Mouse (Mus musculus) brain, embryonic 18.5 days (tissue): ENCODE data around the gene Olfr630.
"Not testable (repeated sequence)": the region's sequence is repeated elsewhere in the genome, so short reads cannot be mapped to it uniquely, and the experiment has no call there.

Experiments used
- DNase-seq: peaks from one replicate; pipeline ENCODE4 v3.0.0-alpha.2; 2012; ENCODE audit warnings: low read depth, low spot score

Olfr630 gene

DNA sequence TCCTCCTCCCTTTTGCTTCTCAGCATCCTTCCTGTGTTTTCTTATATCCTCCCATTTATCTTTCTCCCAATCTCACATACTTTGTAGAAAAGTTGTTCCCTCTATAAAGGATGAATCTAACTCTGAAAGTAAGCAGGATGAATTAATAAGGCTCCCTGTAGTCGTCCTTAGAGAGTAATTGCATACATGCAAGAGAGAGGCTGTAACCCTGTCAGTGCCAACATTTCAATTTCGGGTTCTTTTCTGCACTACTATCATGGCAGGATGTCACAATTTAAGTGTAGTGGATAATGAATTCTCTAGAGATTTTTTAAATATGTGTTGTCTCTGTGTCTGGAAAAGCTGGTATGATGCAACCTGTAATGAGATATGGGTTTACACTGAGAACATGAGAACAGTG, at the start of gene Olfr630:
TSS of gene Olfr630 (minus strand) at position 101 of the 400 bp plus-strand sequence.
- DNase-seq = no peak

DNA sequence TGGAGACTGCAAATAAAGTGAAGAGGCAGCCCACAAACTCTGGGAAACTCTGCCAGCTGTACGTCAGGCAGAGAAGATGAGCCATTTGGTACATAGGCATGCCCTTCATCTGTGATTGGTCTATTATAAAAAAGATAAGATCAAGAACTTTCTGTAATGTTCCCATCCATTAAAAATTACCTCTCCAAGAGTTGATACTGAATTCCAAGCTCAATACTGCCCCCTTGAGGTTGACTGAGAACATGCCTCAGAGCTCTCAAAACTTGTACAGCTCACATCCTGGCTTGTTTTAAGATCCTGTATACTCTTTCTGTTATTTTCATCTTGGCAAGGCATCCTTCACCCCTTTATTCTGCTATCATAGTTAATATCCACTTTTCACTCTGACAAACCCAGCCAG, 49.7 kb upstream of the Olfr630 start:
- DNase-seq = no peak

DNA sequence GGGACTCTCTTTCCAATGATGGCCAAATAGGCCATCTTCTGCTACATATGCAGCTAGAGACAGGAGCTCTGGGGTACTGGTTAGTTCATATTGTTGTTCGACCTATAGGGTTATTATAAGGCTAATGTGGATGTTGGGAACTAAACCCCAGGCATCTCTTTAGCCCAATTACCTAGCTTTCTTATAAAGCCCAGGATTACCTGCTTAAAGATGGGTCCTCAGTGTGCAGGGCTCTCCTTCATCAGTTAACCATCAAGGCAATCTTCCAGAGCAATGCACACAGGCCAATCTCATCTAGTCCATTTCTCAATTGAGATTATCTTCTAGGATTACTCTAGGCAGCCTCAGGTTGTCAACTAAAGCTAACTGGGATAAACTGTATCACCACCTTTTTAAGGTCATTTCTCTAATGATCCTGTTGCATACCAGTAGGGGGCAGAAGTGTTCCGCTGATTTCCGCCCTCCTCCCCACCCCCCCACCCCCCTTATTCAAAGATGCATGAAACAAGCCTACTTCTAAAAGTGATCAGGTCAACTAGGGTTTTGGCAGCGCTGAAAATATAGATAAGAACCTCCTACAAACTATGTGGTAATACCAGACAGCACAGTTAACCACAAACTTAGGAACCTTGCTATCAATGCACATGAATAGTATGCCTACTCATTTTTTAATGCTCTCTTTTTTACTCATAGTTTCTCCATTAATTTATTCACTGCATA, 35.7 kb upstream of the Olfr630 start:
- DNase-seq = no peak

DNA sequence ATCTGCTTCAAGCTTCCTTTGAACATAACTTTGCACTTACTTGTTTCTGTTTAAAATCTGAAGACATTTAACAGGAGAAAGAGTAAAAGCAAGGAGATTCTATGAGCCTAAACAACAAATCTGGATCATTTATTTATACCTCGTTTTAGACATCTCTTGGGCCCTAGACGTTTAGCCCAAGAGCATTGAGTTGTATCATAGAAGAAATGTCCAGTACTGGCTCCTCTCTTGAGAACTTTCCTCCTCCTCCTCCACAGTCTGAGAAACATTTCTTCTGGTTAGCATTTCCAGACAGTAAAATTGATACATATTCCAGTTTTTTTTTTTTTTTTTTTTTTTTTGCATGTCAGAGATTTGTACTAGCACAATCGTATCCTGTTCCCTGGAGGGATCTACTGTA, 34.6 kb upstream of the Olfr630 start, which contains the start of gene Olfr67:
TSS of gene Olfr67 (minus strand) at position 101 of the 400 bp plus-strand sequence.
- DNase-seq = no peak

DNA sequence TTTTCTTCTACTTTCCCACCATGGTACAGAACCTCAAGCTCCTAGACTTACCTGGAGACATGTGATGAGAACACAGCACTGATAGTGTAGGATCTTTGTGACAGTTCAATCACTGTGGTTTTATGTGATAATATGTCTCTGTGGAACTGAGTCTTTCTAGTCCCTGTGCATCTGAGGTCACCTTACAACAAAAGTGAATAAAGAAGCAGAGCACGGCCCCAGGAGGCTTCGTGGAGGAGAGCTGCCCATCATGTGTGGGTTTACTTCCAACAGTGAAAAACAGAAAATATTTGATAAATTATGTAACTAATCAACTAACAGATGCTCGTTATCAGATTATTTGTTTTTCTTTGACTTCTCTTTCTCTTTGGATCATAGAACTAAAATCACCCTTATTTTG, 22.5 kb upstream of the Olfr630 start, which contains the start of gene Olfr68:
TSS of gene Olfr68 (minus strand) at position 101 of the 400 bp plus-strand sequence.
- no peak for DNase-seq

DNA sequence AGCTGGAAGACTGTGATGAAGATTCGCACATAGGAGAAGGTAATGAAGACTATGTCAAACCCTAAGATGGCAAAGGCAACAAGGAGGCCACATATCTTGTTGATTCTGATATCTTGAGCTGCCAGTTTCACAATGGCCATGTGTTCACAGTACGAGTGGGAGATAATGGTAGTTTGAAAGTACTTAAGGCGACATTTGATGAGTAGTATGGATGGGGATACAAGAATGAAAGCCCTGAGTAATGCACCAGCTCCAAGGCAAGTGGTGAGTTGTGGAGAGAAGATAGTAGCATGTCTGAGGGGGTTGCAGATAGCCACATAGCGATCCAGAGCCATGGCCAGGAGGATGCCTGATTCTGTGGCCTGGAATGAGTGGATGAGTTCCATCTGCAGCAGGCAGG, 20.5 kb upstream of the Olfr630 start:
- not testable (repeated sequence) for DNase-seq

DNA sequence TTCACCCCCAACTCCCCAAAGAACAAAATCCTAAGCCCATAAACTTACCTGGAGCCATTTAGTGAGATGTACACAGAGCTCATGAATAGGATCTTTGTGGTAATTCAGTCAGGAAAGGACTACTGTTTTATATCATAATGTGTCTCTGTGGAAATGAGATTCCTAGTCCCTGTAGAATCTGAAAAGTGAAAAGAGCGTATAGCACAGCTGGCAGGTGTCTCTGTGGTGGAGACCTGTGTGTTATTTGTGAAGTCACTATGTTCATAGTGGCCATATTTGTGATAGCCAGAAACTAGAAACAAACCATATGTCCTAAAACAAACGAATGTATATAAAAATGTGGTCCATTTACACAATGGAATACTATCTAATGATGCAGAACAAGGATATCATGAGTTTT, 14.4 kb upstream of the Olfr630 start, which contains the start of gene Olfr69:
TSS of gene Olfr69 (minus strand) at position 101 of the 400 bp plus-strand sequence.
- no peak for DNase-seq

DNA sequence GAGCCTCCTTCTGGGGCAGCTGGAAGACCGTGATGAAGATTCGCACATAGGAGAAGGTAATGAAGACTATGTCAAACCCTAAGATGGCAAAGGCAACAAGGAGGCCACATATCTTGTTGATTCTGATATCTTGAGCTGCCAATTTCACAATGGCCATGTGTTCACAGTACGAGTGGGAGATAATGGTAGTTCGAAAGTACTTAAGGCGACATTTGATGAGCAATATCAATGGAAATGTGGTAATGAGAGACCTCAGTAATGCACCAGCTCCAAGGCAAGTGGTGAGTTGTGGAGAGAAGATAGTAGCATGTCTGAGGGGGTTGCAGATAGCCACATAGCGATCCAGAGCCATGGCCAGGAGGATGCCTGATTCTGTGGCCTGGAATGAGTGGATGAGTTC, 10.6 kb upstream of the Olfr630 start:
- DNase-seq = not testable (repeated sequence)

DNA sequence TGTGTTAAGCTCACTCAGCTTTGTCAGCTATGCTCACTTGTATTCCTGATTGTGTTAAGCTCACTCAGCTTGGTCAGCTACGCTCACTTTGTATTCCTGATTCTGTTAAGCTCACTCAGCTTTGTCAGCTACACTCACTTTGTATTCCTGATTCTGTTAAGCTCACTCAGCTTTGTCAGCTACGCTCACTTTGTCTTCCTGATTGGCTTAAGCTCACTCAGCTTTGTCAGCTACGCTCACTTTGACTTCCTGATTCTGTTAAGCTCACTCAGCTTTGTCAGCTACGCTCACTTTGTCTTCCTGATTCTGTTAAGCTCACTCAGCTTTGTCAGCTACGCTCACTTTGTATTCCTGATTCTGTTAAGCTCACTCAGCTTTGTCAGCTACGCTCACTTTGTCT, 5.1 kb upstream of the Olfr630 start:
- DNase-seq = not testable (repeated sequence)

DNA sequence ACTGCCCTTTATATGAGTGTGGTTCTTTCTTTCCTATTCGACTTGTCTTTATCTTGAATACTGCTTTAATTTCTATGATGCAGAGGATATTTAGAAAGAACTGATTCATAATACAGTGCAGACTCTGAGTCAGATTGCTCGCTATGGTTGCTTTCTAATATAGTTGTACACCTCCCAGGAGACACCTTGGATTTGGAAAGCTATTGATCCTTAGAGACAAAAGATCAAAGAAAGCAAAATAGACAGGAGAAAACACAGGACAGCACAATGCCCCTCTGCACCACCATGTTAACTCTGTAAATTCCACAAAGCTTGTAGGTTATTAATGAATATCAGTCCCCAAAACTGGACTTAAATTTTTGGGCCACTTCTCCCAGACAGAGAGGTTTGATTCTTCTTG, 12.3 kb downstream of the Olfr630 start, which contains the start of gene Olfr629:
TSS of gene Olfr629 (minus strand) at position 101 of the 400 bp plus-strand sequence.
- no peak for DNase-seq

DNA sequence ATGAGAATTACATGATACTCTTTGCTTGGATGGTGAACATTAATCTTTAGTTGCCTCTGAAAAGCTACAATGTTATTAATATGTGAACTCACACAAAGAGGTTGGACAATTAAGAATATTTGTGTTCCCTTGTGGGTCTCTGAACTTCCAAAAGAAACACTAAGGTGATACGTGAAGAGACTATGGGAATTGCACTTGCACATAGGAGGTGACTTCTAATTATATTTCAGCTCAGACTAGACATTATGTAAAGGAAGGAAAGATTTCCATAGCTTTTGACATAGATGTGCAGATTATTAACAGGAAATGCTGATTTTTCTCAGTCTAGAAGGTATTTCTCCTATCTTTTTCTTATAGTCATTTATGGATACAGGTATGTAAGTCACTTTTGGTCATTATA, 27.1 kb downstream of the Olfr630 start, which contains the start of gene Olfr628:
TSS of gene Olfr628 (plus strand) at position 301 of the 400 bp plus-strand sequence.
- DNase-seq = no peak

DNA sequence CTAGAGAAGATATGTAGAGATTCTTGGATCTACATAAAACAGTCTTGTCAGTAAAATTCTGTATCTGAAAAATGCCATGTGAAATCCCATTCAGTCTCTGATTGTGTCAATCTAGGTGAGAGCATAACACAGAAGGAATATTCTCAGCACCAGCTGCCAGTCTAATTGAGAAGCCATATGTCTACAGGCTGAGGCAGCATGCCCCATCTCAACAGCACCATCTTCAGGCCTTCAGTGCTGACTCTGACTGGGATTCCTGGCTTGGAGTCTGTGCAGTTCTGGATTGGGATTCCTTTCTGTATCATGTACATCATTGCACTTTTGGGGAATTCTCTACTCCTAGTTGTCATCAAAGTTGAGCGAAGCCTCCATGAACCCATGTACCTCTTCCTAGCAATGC, 40.7 kb downstream of the Olfr630 start:
- not testable (repeated sequence) for DNase-seq

DNA sequence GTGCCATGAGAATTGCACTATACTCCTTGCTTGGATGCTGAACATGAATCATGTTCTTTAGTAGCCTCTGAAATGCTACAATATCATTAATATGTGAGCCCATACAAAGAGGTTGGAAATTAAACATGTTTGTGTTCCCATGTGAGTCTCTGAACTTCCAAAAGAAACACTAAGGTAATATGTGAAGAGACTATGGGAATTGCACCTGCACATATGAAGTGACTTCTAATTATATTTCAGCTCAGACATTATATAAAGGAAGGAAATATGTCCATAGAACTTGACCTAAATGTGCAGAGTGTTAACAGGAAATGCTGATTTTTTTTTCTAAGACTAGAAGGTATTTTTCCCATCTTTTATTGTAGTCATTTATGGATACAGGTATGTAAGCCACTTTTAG, 42.8 kb downstream of the Olfr630 start, which contains the start of gene Olfr243:
TSS of gene Olfr243 (plus strand) at position 301 of the 400 bp plus-strand sequence.
- no peak for DNase-seq

DNA sequence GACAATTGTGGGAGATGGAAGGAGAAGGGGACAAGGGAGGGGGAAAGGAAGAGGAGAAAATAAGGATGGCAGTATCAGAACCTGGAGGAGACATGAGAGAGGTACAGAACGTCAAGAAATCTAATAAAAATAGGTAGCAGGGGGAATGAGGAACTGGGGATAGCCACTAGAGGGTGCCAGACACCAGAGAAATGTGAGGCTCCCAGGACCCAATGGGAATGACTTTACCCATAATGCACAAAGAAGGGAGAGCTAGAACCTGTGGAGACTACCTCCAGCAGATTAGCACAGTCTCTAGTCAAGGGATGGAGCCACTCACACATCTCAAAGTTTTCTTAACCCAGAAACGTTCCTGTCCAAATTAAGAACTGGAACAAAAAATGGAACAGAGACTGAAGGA, 45.1 kb downstream of the Olfr630 start:
- no peak for DNase-seq
